Mouse (Mus musculus) limb, embryonic 12.5 days (tissue): ENCODE data around the gene Sh3bgr. TPM values are rescaled to one million over a fixed set of nuclear protein-coding genes. Genes with fewer than 3 reads are reported as not detected.

ENCODE experiments used
- ATAC-seq: fragments of 200-750 bp; cut with Nextera tagmentation; 2 replicates; pipeline ENCODE4 v1.8.0; 2017; ENCODE audit warnings: low read depth, moderate TSS enrichment; ENCODE audit not compliant: insufficient number of reproducible peaks, insufficient read depth, low FRiP score, low TSS enrichment
- H3K27ac ChIP-seq: fragments of 300-500 bp; sonication (generic); 2 replicates; pipeline ENCODE4 v1.5.1; 2016; ENCODE audit warnings: mild to moderate bottlenecking, moderate library complexity
- H3K27me3 ChIP-seq: fragments of 300-500 bp; sonication (generic); 2 replicates; pipeline ENCODE4 v1.6.1; 2016; ENCODE audit warnings: mild to moderate bottlenecking, moderate library complexity
- H3K36me3 ChIP-seq: fragments of 300-500 bp; sonication (generic); 2 replicates; pipeline ENCODE4 v1.6.1; 2016; ENCODE audit warnings: mild to moderate bottlenecking, moderate library complexity
- H3K4me1 ChIP-seq: fragments of 300-500 bp; sonication (generic); replicated peaks from 2 replicates; pipeline ENCODE4 v1.6.1; 2016
- H3K4me2 ChIP-seq: fragments of 300-500 bp; sonication (generic); 2 replicates; pipeline ENCODE4 v1.6.1; 2016; ENCODE audit warnings: mild to moderate bottlenecking, moderate library complexity
- H3K4me3 ChIP-seq: fragments of 300-500 bp; sonication (generic); replicated peaks from 2 replicates; pipeline ENCODE4 v1.5.1; 2016; ENCODE audit warnings: mild to moderate bottlenecking
- H3K9ac ChIP-seq: fragments of 300-500 bp; sonication (generic); replicated peaks from 2 replicates; pipeline ENCODE4 v1.6.1; 2016; ENCODE audit warnings: mild to moderate bottlenecking, moderate library complexity
- H3K9me3 ChIP-seq: fragments of 300-500 bp; sonication (generic); 2 replicates; pipeline ENCODE4 v1.6.1; 2016; ENCODE audit warnings: mild to moderate bottlenecking, moderate library complexity
- WGBS: fragments of 180-500 bp; shearing (Covaris S2); methylation state at CpG from one replicate; pipeline ENCODE4 v1.1.7; 2016; 5-methylcytosine and 5-hydroxymethylcytosine counted together
- polyA plus RNA-seq: library from polyadenylated mRNA; unstranded; fragments of >200 nt; fragmentation: Nextera tagmentation; extraction: Ambion mirVana; gene quantifications from 2 replicates; pipeline ENCODE4 v1.2.1, GENCODE M21; 2016

Sh3bgr gene
- 1.7 and 2.9 TPM in 2 replicates for polyA plus RNA-seq

GRCm38 (mm10) chr16:96199913-96200701, at the start of gene Sh3bgr:
Sh3bgr (plus strand) TSS chr16:96200450.
- 2% methylated on average over 20 of the region's 20 CpGs for WGBS
- H3K4me3 ChIP-seq: peak within 1 kb of the TSS; percentile 30
- H3K9me3 ChIP-seq: 0 out of 2 replicates have a peak, but pooled peaks cover 4% of the 10 kb centered on the region
- peak; percentile 85 for ATAC-seq
- peak within 1 kb of the TSS; percentile 23; the same call in 1 of the 2 replicates for H3K27ac ChIP-seq
- no peaks in the 10 kb centered on the region; the same call in 1 of the 2 replicates for H3K27me3 ChIP-seq
- peak within 1 kb of the TSS; percentile 65 for H3K4me2 ChIP-seq
- peaks cover 21% of the 10 kb centered on the region for H3K4me1 ChIP-seq
- H3K9ac ChIP-seq: peak within 1 kb of the TSS; percentile 18; the same call in 1 of the 2 replicates
- H3K36me3 ChIP-seq: no peaks in the 10 kb centered on the region

DNA sequence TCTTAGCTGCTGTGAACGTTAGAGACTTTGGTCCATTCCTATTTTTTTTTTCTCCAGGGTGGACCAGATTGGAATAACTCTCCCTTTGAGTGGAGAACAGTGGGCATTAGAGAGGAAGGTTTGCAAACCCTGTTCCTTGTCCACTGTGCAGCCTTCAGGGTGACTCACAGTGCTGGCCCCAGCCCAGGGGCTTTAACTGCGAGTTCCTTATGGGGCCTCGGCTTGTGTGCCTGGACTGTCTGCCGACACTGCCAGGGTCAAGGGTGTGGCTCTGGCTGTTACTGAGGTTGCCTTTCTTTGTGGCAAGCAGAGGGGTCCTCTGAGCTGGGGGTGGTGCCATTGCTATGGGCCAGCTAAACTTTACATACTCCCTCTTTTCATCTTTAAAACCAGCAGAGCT, 49.3 kb upstream of the Sh3bgr start:
- peaks cover 30% of the 10 kb centered on the region; the same call in 1 of the 2 replicates for H3K36me3 ChIP-seq
- H3K4me2 ChIP-seq: no peak overlapping the region
- no peaks in the 10 kb centered on the region for H3K9me3 ChIP-seq
- H3K27ac ChIP-seq: no peak overlapping the region
- H3K4me3 ChIP-seq: no peak overlapping the region
- H3K4me1 ChIP-seq: peaks cover 5% of the 10 kb centered on the region; the same call in 1 of the 2 replicates
- no peak for ATAC-seq
- 71% methylated on average over 4 of the region's 4 CpGs for WGBS
- no peak overlapping the region for H3K9ac ChIP-seq
- H3K27me3 ChIP-seq: no peaks in the 10 kb centered on the region

- Histone ChIP-seq H3K9ac (no peak overlapping the region), H3K27ac (no peak overlapping the region), H3K4me3 (no peak overlapping the region), H3K27me3 (no peaks in the 10 kb centered on the region), H3K9me3 (no peaks in the 10 kb centered on the region), H3K36me3 (peaks cover 32% of the 10 kb centered on the region; the same call in 1 of the 2 replicates), H3K4me1 (no peaks in the 10 kb centered on the region), H3K4me2 (no peak overlapping the region)
- ATAC-seq: 0 out of 2 replicates have a peak, but pooled peaks have one; percentile 18
- 28% methylated on average over 9 of the region's 9 CpGs for WGBS
Measured at GRCm38 (mm10) chr16:96151551-96151950, 48.7 kb upstream of the Sh3bgr start.

GRCm38 (mm10) chr16:96154476-96154875, 45.8 kb upstream of the Sh3bgr start:
- Histone ChIP-seq H3K27ac (no peak overlapping the region), H3K4me1 (peaks cover 8% of the 10 kb centered on the region; the same call in 1 of the 2 replicates), H3K36me3 (peaks cover 40% of the 10 kb centered on the region; the same call in 1 of the 2 replicates), H3K4me3 (no peak overlapping the region), H3K9me3 (no peaks in the 10 kb centered on the region), H3K27me3 (no peaks in the 10 kb centered on the region), H3K9ac (no peak overlapping the region), H3K4me2 (no peak overlapping the region)
- WGBS: 93% methylated on average over 2 of the region's 2 CpGs
- ATAC-seq: no peak

DNA sequence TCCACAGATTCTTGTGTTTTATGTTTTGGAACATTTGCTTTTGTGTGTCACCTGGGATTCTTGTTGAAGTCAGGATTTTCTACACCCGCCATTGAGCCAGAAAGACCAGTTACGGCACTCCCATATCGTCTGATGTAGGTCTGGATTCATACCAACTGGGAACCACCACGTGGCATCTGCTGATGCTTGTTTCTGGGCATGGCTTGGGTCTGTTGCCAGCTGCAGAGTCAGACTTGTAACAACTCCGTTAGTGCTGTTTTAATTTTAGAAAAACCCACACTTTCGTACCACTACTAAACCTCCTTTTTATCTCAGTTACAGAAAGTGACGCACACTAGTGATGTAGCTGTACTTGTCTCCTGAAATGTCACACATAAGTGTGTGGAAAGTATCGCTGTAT, 44.2 kb upstream of the Sh3bgr start:
- H3K4me2 ChIP-seq: no peak overlapping the region
- no peak overlapping the region for H3K9ac ChIP-seq
- H3K36me3 ChIP-seq: peaks cover 40% of the 10 kb centered on the region; the same call in 1 of the 2 replicates
- H3K27ac ChIP-seq: no peak overlapping the region
- 94% methylated on average over 8 of the region's 8 CpGs for WGBS
- no peak overlapping the region for H3K4me3 ChIP-seq
- H3K4me1 ChIP-seq: peaks cover 10% of the 10 kb centered on the region
- no peaks in the 10 kb centered on the region for H3K9me3 ChIP-seq
- no peak for ATAC-seq
- H3K27me3 ChIP-seq: no peaks in the 10 kb centered on the region

- Histone ChIP-seq H3K9me3 (no peaks in the 10 kb centered on the region), H3K4me2 (no peak overlapping the region), H3K4me1 (peaks cover 10% of the 10 kb centered on the region), H3K27ac (no peak overlapping the region), H3K36me3 (peaks cover 39% of the 10 kb centered on the region; the same call in 1 of the 2 replicates), H3K4me3 (no peak overlapping the region), H3K9ac (no peak overlapping the region), H3K27me3 (no peaks in the 10 kb centered on the region)
- ATAC-seq: no peak
- 93% methylated on average over 11 of the region's 11 CpGs for WGBS
Measured at GRCm38 (mm10) chr16:96157171-96157570, 43.1 kb upstream of the Sh3bgr start.

GRCm38 (mm10) chr16:96158511-96159080, 41.7 kb upstream of the Sh3bgr start:
- peaks cover 26% of the 10 kb centered on the region; the same call in 1 of the 2 replicates for H3K36me3 ChIP-seq
- no peaks in the 10 kb centered on the region for H3K27me3 ChIP-seq
- H3K4me2 ChIP-seq: peak overlapping the region; percentile 93
- 53% methylated on average over 12 of the region's 12 CpGs for WGBS
- ATAC-seq: no peak
- H3K4me1 ChIP-seq: peaks cover 10% of the 10 kb centered on the region
- no peaks in the 10 kb centered on the region for H3K9me3 ChIP-seq
- peak overlapping the region; percentile 58 for H3K4me3 ChIP-seq
- H3K27ac ChIP-seq: peak overlapping the region; percentile 93
- H3K9ac ChIP-seq: peak overlapping the region; percentile 95

DNA sequence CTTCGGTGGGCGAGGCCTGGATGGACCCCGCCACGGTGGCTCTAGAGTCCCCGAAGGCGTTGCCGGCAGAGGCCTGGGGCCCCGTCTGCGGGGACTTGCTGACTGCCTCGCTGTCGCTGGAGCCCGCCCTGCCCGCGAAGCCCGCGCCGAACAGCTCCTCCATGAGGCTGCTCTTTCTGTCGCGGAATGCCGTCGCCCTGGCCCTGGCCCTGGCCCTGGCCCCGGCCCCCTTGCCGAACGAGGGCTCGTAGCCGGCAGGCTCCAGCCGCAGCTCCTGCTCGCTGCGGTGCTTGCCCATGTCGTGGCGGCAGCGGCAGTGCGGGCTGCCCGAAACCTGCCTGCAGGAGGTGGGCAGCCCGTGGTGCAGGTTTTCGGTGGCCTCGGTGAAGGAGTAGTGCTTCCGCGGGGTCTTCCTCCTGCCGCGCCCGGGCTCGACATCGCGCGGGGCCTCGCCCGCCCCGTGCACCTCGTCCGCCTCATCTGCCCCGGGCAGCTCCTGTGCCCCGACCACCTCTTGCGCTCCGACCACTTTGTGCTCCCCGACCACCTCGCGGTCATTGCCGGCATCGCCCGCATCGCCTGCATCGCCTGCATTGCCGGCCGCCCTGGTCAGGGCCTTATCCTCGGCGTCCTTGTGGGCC, 41.0 kb upstream of the Sh3bgr start:
- ATAC-seq: peak; percentile 66
- H3K27me3 ChIP-seq: no peaks in the 10 kb centered on the region
- WGBS: under 1% methylated on average over 67 of the region's 67 CpGs

GRCm38 (mm10) chr16:96159794-96160346, 40.4 kb upstream of the Sh3bgr start:
- H3K4me1 ChIP-seq: peaks cover 10% of the 10 kb centered on the region
- ATAC-seq: no peak
- peak overlapping the region; percentile 93 for H3K27ac ChIP-seq
- WGBS: 81% methylated on average over 20 of the region's 20 CpGs
- no peaks in the 10 kb centered on the region for H3K9me3 ChIP-seq
- H3K4me3 ChIP-seq: peak overlapping the region; percentile 58
- peaks cover 17% of the 10 kb centered on the region; the same call in 1 of the 2 replicates for H3K36me3 ChIP-seq
- H3K9ac ChIP-seq: peak overlapping the region; percentile 95
- no peaks in the 10 kb centered on the region for H3K27me3 ChIP-seq
- H3K4me2 ChIP-seq: peak overlapping the region; percentile 93

More for the DNA sequence above, 41.0 kb upstream of the Sh3bgr start:
- peak overlapping the region; percentile 93 for H3K27ac ChIP-seq
- peak overlapping the region; percentile 58 for H3K4me3 ChIP-seq
- H3K4me2 ChIP-seq: peak overlapping the region; percentile 93
- no peaks in the 10 kb centered on the region for H3K9me3 ChIP-seq
- peaks cover 20% of the 10 kb centered on the region; the same call in 1 of the 2 replicates for H3K36me3 ChIP-seq
- H3K9ac ChIP-seq: peak overlapping the region; percentile 95
- H3K4me1 ChIP-seq: peaks cover 10% of the 10 kb centered on the region

DNA sequence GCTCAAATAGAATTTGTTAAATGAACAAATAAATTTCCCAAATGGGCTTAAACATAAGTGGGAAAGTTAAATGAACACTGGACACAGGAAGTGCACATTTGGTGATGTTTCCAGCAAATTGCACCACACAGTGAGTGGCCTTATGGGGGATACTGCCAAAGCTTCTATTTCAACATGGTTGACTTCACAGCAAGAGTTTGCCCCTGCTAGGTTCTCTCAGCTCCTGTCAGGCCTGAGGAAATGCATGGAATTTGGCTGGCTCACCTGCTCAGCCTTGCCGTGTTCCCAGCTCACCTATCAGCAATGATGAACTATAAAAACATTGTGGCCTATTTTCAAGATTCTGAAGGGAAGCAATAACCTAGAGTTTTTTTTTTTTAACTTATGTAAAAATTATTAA, 39.3 kb upstream of the Sh3bgr start:
- no peaks in the 10 kb centered on the region for H3K9me3 ChIP-seq
- H3K27ac ChIP-seq: no peak overlapping the region
- 79% methylated on average over 1 of the region's 1 CpGs for WGBS

More for the DNA sequence above, 39.3 kb upstream of the Sh3bgr start:
- H3K4me2 ChIP-seq: no peak overlapping the region
- H3K4me3 ChIP-seq: no peak overlapping the region
- no peak overlapping the region for H3K9ac ChIP-seq
- H3K27me3 ChIP-seq: no peaks in the 10 kb centered on the region
- ATAC-seq: no peak
- H3K36me3 ChIP-seq: peaks cover 10% of the 10 kb centered on the region; the same call in 1 of the 2 replicates
- peaks cover 10% of the 10 kb centered on the region for H3K4me1 ChIP-seq
